Mouse (Mus musculus): ENCODE results near the gene Doxl2.

The Doxl2 gene

DNA sequence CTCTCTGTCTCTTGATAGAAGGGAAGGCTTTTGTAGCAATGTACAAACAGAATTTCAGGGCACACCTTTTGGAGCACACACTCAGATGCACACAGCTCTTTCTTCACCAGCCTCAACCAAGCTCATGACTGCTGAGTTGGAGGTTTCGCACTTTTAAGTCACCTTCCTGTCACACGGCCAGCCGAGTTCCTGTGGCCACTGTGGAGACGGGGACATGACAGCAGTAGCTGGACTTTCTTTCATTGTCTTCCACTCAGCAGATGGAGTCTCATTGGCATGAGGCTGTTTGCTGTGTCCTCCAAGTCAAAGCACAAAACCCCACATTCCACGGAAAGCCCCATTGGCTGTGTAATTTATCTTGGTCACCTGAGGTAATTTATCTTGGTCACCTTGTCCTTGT, 36.4 kb downstream of the Doxl2 start:
- no peak for DNase-seq

DNA sequence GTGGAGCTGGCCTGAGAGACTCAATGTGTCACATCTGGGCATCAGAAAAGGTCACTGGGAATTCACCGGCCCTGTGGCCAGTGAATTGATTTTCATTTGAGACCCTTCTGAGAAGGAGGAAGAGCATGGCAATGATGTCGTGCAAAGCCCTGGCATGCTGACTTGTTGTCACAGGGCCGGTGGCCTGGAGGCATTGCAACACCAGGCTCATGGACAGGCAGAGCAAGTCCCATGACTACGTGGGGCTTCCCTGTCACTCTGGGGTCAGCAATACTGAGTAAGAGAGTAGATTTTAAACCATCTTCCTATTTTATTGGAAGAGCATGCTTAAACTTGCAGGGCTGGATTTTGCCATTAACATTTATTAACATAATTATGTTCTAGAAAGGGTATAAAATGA, 38.3 kb downstream of the Doxl2 start:
- no peak for DNase-seq

GRCm38 (mm10) chr6:49013458-49013857, 38.7 kb downstream of the Doxl2 start:
- no peak for DNase-seq

DNA sequence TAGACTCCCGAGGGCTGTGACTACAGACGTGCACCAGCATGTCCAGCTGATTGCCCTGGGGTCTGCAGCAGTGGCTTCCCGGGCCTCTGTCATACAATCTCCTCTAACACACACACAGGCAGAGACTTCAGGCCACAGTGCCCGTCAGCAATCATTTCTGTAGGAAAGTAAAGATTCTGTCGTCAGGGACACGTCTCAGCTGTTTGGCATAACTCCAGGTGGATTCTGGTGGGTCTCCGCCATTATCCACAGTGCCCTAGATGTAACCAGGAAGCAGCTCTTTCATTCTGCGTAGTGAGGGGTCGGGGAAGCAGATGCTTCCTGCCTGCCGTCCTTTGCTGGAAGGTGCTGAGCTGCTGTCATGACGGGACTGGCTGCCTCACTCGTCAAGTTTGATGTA, 42.4 kb downstream of the Doxl2 start:
- no peak for DNase-seq

GRCm38 (mm10) chr6:49019341-49019740, 44.6 kb downstream of the Doxl2 start:
- no peak for DNase-seq

- DNase-seq = peak; percentile 62
These were observed 46.6 kb downstream of the Doxl2 start for GRCm38 (mm10) chr6:49021141-49022012.

DNA sequence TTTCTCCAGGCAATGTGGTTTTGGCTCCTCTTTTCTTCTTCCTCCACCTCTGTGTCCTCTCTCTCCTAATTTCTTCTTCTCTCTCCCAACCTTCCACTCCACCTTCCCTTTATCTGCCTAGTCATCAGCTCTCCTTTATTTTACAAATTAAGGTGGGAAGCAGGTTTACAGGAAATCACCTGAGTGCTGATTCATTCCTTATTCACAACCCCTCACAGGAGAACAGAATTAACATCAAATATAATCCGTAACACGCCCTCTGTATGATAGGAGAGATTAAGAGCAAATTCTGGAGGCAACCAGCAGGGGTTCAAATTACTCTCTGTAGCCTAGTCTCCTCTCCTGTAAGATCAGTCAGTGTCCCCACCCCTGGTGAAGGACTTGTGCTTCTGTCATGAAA, 47.6 kb downstream of the Doxl2 start:
- DNase-seq = no peak

- DNase-seq = no peak
These were observed 48.6 kb downstream of the Doxl2 start for GRCm38 (mm10) chr6:49023315-49023714.

DNA sequence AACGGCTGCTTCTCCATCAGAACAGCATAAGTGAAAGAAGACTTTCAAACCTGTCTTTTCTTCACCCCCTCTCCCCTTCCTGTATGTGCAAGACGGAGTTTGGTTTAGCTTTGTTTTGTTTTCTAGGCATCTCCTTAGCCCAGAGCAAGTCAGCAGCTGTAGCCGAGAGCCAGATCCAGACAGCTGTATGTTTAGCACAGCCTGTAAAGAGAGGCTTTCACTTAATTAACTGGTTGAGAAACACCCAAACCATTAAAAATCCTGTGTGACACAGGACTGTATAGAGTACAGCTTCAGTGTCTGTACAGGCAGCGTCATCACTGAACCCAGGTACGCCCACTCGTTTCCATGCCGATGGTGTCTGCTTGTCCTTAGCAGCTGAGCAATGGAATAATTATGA, 50.5 kb downstream of the Doxl2 start:
- no peak for DNase-seq

- DNase-seq = no peak
These were observed 51.7 kb downstream of the Doxl2 start for GRCm38 (mm10) chr6:49026496-49026895.

- no peak for DNase-seq
These were observed 53.3 kb downstream of the Doxl2 start for GRCm38 (mm10) chr6:49028019-49028418.
